Mouse (Mus musculus) brain, embryonic 18.5 days (tissue): ENCODE measurements around the gene AC109138.7.

Experiments
- DNase-seq: peaks from one replicate; pipeline ENCODE4 v3.0.0-alpha.2; 2012; ENCODE audit warnings: low read depth, low spot score

Gene AC109138.7

GRCm38 (mm10) chr19:4192251-4192985, 21.7 kb upstream of the AC109138.7 start:
- no peak for DNase-seq

GRCm38 (mm10) chr19:4193129-4193528, 21.0 kb upstream of the AC109138.7 start:
- no peak for DNase-seq

- no peak for DNase-seq
Measured at GRCm38 (mm10) chr19:4194021-4194724, 20.0 kb upstream of the AC109138.7 start.

- DNase-seq, result no peak
Measured at GRCm38 (mm10) chr19:4194776-4195650, 19.1 kb upstream of the AC109138.7 start.

- DNase-seq, result no peak
Measured at GRCm38 (mm10) chr19:4196048-4196447, 18.1 kb upstream of the AC109138.7 start.

GRCm38 (mm10) chr19:4196548-4196947, 17.6 kb upstream of the AC109138.7 start:
- DNase-seq, result no peak

- DNase-seq, result no peak
Measured at GRCm38 (mm10) chr19:4197180-4197579, 17.0 kb upstream of the AC109138.7 start.

- DNase-seq, result peak; percentile 91
Measured at GRCm38 (mm10) chr19:4201291-4201909, 12.8 kb upstream of the AC109138.7 start, which contains the start of gene Rad9a. TSS of gene Rad9a (minus strand) at chr19:4201662.

GRCm38 (mm10) chr19:4202149-4202548, 12.0 kb upstream of the AC109138.7 start:
- no peak for DNase-seq

GRCm38 (mm10) chr19:4203148-4203547, 11.0 kb upstream of the AC109138.7 start:
- DNase-seq, result no peak

GRCm38 (mm10) chr19:4203604-4204326, 10.4 kb upstream of the AC109138.7 start:
- no peak for DNase-seq

- DNase-seq, result no peak
Measured at GRCm38 (mm10) chr19:4204889-4205288, 9.3 kb upstream of the AC109138.7 start.

- DNase-seq, result no peak
Measured at GRCm38 (mm10) chr19:4206971-4207370, 7.2 kb upstream of the AC109138.7 start.

- DNase-seq, result no peak
Measured at GRCm38 (mm10) chr19:4208563-4208962, 5.6 kb upstream of the AC109138.7 start.

- no peak for DNase-seq
Measured at GRCm38 (mm10) chr19:4211891-4212588, 2.1 kb upstream of the AC109138.7 start.

- DNase-seq, result no peak
Measured at GRCm38 (mm10) chr19:4213524-4213974, 608 bp upstream of the AC109138.7 start.

- DNase-seq, result no peak
Measured at GRCm38 (mm10) chr19:4214771-4215450, 754 bp downstream of the AC109138.7 start.

- no peak for DNase-seq
Measured at GRCm38 (mm10) chr19:4215451-4215840, 1.3 kb downstream of the AC109138.7 start.

GRCm38 (mm10) chr19:4216041-4216685, 2.0 kb downstream of the AC109138.7 start:
- no peak for DNase-seq
